Mouse (Mus musculus) adrenal gland, adult 18-20 months (tissue): ENCODE results near the gene Dscaml1. TPM values are rescaled to one million over a fixed set of nuclear protein-coding genes. Genes with fewer than 3 reads are reported as not detected.

Source experiments
- DNase-seq, 2 experiments: peaks; one replicate each; pipeline ENCODE4 v3.0.0; 2021 to 2022; ENCODE audit warnings: low spot score in 2 of 2
- total RNA-seq, 2 experiments: library from RNA; stranded (reverse); gene quantifications; 1 replicate in 1 of 2; 2 replicates in 1 of 2; pipeline ENCODE4 v1.2.3; 2021

The Dscaml1 gene
- total RNA-seq, 2 experiments from 2014 or later: 0.53 to 1.3 TPM

DNA sequence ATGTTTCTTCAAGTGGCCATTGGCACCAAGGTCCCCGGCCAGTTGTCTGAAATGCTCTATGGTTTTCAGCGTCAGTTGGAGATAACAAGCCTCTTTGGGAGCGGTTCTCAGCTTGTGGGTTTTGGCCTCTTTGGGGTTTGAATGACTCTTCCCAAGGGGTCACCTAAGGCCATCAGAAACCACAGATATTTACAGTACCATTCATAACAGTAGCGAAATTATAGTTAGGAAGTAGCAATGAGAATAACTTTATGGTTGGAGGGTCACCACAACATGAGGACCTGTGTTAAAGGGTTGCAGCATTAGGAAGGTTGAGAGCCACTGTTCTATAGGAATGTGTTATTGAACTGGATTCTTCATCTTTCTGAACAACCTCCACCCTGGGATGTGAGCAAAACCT lies 24.9 kb downstream of the Dscaml1 start:
- DNase-seq: no peak

DNA sequence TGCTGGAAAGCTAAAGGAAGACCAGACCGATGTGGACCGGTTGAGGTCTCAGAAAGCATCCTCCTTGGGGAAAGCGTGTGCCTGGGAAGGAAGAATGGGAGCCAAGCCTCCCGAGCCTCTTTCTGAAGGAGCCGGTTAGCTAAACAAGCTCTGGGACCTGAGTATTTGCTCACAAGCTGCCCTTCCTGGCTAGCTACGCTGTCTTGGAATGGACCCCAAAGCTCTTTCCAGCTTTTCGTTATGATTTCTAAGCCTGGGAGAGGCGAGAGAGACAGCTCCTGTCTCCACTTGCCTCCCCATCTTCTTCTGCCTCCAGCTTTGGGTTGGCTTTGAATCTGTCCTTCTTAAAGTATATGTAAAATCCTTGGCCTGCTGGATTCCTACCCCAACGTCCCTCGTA lies 27.6 kb downstream of the Dscaml1 start:
- no peak for DNase-seq

DNA sequence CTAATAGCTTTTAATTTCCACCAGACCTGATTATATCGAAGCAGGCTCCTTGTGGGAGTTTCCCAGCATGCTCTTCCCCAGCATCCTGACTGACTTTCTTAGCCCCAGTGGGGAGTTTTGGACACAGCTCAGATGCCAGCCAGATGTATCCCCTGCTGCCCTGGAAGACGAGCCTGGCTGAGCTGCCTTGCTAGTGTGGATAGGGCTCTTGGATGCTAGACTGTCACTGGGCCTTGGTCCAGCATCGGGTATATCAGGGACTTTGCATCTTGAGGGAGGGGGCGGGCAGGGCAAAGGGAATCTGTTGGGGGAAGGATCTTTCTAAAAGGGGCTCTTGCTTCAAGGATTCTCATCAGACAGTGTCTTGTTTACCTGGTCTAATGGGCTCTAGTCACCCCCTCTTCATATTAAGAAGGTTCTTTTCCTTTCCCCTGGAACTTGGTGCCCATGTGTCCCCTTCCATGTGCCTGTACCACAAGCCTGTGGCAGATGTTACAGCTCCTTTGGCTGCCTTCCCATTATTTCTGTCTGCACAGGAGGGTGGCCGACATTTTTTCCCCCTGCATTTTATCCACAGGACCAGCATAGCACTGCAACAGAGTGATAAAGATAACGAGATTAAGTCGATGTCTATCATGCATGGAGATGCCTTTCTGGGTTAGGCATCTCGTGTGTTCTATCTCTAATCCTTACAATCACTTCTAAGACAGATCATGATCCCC lies 28.6 kb downstream of the Dscaml1 start:
- no peak for DNase-seq

DNA sequence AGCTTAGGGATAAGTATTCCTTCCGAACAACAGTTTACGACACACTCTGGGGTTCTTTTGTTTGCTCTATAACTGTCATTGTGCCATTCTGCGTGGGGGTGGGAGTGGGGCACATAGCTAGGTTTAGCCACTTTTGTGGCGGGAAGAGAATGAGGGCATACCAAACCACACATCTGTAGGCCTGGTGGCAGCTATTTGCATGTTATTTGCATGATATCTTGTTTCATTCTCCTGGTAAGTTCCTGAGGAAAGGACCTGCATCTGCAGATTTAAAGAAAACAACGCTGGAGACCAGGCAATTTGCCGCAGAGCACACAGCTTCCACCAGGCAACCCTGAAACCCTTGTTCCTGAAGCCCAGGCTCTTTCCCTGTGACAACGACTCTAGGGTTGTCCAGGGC lies 30.8 kb downstream of the Dscaml1 start:
- DNase-seq: no peak

DNA sequence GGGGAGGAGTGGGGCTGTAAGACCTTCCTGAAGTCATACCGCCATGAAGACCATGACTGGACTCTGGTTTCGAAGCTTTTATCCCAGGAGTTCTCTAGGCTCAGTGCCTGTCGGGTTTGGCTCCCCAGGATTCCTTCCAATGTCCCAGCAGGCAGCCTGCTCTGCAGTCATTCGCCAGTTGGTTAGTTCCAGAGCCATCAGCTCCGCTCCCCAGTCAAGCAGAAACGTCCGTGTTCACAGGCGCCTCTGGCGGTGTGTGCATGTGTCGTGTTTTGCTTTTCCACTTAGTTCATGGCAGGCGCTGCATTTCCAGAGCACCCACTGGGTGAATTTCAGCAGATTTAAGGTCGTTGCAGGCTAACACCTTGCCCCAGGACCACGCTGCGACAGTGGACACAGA lies 31.9 kb downstream of the Dscaml1 start:
- no peak for DNase-seq

DNA sequence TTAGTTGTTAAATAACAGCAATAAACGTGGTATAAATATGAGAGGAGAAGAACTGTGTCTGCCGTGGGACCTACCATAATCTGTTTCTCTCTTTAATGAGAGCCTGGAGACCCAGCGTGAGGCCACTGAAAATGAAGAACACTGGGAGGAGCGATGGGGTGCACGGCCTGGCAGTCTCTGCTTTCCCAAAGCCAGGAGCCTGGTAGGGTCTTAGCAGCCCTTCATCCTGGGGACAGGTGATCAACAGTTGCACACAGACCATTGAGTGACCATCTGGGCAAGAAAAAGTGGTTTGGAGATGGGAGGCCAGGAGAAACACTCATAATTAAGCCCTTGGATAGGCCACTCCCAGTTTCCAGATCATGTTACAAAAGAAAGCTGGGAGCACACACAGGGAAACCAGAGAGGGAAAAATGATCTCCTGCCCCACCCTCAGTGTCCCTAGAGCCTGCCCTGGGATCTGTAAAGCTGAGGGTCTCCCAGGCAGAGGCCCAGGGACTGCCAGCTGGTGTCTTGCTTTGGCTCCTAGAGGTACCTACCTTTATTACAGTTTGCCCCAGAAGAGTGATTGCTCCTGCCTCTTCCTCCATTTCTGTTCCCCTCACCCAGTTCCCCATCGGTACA lies 39.1 kb downstream of the Dscaml1 start:
- no peak for DNase-seq

DNA sequence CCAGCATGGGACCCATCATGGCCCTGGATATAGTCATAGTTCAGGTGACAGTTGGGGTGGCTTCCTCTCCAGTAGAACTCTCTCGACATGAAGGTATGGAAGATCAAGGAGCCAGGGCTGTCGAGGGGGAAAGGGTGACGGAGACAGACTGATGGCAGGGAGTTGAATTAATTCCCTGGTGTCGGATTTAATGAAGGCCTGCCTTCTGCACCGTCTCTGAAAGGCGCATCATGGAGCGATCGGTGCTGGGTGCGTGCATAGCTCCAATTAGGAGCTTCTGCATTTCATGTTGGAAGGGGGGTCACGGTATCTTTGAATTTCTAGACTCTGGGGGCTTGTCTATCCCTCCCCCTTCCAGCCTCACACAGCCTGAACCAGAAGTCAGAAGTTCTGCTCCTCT lies 41.8 kb downstream of the Dscaml1 start:
- no peak for DNase-seq

DNA sequence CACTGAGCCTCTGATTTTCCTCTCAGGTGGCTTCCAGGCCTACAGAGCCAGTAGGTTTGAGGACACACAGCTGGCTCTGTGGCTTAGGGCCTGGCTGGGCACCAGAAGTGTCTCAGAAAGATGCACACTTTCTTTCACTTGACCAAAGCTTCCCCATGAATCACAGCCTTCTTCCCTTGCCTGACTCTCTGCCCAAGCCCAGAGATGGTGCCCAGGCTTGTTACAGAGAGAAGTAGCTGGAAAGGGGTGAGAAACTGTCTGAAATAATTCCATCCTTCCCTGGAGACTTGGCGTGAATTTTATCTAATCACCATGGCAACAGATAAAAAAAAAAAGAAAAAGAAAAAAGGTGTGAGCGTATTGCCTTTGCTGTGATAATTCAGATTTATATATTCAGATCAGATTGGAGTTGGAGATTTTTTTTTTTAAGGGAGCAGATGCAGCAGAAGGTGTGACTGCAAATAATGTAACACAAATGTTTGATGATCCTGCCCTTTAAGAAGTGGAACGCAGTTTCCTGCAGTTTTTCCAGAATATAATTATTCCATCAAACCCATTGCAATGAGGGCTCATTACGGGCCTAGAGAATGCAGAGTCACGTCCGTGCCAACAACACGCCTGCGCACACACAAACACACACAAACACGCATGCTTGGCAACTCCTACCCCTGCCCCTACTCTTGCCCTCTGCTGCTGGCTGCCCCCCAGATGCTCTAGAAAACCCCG lies 44.5 kb downstream of the Dscaml1 start:
- DNase-seq: no peak

DNA sequence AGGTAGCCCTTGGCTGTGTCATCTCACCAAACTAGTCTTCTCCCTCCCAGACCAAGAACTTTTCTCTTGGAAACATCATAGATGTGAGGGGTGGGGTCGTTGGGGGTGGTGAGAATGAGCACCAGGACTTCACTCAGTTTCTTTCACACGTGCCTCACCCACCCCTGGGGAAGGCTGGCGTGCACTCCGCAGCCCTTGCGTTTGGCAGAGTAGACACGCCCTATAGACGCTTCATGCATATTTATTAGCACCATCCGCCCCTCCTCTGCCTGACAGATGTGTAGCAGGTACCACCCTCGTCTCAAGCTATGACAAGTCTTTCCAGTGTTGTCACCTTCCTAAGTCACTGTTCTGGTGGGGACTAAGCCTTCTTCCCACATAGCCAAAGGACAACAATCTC lies 45.3 kb downstream of the Dscaml1 start:
- no peak for DNase-seq

DNA sequence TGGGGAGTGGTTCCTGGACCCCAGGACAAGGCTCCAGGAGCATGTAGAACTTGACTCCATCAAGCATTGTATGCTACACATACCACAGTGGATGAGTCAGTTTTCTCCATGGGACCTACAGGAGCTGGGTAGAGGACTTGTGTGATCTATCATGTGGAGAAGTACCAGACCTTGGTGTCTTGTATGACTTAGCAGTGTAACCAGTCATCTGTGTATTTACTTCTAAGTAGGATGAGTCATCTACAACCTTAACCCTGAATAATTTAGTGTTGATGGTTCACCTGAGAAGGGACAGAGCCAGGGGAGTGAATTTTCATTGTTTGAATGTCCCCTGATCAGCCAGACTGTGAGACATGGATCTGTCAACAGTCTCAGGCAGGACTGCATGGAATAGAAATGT lies 48.4 kb downstream of the Dscaml1 start:
- no peak for DNase-seq

DNA sequence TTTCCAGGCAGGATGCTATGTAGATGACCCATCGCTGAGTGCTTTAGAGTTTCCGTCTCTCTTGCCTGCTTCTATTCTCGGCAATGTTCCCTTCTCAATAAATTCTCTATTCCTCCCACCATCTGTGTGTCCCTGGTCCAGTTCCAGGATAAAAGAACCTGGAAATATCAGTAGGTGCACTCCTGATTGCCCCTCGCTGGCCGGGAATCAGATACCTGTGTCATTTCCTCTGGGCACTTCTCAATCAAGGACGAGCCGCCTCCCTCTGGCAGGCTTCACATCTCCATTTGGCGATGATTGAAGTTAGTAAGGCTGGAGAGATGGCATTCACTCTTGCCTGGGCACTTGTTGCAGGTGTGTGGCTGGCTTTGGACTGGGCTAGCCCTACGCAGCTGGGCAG lies 54.5 kb downstream of the Dscaml1 start:
- no peak for DNase-seq

DNA sequence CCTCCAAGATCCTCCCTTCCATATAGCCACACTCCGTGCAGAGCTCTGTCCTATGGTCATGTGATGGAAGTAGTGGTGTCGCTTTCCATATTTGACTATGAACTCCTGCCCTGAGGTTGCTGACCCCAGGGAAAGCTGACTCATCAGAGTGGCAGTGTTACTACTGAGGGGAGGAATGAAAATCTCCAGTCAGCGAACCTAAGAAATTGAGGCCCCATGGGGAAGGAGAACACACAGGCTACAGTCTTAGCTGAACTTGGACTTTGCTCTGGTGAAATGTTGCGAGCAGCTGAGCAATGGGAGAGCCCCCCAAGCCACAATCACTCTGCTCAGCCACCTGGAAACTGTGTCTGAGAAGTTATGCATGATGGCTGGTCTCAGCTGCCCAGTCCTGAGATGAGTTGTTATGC lies 60.2 kb downstream of the Dscaml1 start:
- DNase-seq: no peak

DNA sequence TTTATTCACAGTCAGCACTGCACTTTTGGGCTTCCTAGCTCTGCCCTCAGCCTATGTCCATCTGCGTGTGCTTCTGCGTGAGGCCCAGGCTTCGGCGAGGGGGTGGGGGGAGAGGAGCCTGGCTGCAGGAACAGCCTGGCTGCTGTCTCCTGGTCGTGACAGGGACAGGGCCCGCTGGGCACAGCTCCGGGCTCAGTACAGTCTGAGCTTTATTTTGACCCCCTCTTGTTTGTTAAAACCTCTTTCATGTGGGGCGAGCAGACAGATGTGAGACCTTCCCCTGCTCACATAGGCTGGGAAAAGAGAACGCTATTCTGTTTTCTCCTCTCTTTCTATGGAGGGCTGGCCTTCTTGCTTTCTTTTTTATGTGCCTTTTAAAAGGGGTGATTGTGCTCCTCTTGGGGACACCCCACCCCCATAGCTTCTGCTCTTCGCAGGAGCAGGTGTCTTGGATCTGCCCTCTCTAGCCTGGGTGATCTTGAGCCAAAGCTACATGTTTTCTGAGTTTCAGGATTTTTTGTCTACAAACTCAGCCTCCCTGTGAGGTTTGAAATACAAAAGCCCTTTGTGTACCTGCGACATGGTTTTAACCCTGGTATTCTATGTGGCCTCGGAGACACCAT lies 60.9 kb downstream of the Dscaml1 start:
- DNase-seq: no peak

DNA sequence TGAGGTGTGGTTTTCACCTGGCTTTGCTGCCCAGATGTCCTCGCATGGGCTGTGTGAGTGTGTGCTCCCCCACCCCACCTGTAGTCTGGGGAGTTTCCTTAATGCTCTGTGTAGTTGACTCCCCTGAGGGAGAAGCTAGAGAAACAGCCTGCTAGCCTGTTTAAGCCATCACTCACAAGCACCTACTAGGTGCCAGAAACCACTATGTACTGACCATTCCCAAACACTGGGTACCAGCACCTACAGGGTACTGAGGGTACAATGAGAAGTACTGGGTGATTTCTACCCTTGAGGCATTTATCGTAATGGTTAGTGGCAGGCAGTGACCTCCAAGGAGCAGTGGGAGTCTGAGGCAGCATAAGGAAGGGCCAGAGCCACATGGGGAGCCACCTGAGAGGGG lies 64.5 kb downstream of the Dscaml1 start:
- no peak for DNase-seq

DNA sequence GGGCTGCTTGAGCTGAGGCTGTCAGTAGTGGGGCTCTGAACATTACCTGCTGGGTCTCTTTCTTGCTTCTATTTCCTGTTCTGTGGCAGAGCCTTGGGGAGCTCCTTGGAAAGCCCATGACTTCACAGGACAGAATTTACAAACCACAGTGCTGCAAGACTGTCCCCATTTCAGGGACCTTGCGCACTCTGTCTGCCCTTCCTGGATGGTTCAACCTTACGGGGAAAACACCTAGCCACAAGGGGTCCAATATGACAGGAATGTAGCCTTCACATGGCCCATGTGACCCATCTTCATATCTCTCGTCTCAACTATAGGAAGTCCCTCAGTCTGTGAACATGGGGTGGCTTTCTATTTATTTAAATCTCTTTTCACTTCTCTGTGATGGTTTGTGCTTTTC lies 68.5 kb downstream of the Dscaml1 start:
- DNase-seq: no peak

DNA sequence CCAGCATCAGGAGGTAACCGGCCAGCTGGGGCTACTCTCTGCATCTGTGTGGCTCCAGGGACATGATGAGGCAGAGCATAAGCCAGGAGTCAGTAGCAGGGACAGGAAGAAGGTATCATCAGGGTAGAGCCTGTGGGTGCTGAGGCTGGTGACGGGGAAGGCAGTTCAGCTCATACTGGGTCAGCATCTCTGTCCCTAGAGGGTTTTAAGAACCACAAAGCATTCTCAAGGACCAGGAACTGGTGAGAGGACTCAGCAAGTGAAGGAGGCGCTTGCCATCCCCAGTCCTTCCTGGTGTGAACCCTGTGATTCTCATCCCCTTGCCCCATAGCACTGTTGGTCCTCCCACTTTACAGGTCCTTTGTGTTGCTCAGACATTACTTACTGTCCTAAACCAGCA lies 69.9 kb downstream of the Dscaml1 start:
- DNase-seq: no peak

DNA sequence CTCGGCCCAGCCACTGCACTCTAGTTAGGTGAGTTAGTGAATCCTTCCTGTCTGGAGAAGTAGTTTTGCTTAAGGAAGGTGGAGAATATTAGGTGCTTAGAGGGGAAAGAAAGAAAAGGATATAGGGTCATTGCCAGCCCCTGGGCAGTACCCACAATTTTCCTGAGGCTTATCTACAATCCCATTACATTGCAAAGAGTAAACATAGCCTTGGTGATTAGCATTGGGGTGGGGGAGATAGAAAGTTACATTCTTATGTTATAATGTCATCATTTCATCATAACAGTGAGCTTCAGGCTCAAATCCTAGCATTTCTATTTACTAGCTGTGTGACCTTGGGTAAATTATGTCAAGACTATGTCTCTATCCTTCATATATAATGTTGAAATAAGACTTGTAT lies 70.5 kb downstream of the Dscaml1 start:
- DNase-seq: no peak

DNA sequence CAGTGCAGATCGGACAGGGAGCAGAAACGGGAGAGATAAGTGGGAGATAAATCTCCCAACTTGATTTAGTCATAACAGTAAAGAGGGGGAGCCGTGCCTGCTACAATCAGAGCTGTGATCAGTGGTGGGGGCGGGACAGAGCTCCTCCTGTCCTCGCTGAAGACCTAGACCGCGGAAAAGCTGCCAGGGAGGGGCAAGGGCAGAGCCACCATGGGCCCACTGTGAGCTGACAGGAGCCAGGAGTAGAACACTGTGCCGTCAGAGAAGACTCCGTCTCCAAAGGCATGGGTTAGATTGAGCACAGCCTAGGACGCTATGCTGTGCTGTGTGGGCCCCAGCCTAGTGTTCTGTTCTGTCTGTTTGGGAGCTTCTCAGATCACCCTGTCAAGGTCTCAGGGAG lies 72.8 kb downstream of the Dscaml1 start:
- DNase-seq: no peak

DNA sequence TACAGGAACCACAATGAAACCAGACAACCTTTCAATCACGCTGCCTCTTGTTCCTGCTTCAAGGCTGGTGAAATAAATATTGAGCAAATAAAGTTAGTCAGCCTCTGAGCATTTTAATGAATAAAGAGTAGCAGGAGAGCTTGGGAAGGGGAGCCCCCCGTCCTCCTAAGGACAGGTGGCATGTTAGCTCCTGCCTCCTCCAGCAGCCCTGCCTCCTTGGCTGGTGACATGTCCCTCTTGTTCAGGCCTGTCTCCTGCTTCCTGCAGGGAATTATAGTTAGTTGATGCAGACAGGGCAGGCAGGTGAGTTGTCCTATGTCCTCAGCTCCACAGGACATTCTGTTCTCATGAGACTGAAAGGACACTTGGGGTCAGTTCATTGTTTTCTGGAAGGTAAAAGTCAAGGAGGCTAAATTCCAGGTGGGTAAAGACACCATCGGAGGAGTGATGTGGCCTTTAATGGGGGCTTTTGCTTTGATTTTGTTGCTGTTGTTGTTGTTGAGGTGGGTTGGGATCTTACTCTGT lies 73.7 kb downstream of the Dscaml1 start:
- no peak for DNase-seq

DNA sequence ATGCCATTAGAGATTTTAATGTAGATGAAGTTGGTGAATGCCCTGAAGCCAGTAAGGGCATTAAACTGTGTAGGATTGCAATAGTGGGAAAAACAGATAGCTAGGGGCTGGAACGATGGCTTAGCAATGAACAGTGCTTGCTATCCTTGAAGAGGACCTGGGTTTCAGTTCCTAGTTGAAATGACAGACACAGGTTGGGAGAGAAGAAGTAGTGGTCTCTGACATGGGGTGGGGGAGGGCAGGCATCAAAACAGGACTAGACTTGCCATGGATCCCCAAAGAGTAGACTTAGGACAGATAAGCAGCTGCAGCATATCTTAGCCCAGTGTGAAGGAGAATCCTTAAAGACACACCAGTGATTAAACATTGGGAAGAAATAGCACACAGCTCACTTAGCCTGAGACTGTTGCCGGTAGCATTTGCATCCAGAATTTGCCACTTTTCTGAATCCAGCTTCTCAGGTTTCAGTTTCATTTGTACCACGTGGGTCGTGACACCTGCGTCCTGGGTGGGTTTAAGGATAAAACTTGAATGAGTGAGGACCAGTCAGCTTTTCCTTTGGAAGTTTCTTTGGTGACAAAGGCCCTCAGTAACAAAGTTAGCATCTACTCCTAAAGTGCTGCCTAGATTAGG lies 75.0 kb downstream of the Dscaml1 start:
- DNase-seq: no peak

DNA sequence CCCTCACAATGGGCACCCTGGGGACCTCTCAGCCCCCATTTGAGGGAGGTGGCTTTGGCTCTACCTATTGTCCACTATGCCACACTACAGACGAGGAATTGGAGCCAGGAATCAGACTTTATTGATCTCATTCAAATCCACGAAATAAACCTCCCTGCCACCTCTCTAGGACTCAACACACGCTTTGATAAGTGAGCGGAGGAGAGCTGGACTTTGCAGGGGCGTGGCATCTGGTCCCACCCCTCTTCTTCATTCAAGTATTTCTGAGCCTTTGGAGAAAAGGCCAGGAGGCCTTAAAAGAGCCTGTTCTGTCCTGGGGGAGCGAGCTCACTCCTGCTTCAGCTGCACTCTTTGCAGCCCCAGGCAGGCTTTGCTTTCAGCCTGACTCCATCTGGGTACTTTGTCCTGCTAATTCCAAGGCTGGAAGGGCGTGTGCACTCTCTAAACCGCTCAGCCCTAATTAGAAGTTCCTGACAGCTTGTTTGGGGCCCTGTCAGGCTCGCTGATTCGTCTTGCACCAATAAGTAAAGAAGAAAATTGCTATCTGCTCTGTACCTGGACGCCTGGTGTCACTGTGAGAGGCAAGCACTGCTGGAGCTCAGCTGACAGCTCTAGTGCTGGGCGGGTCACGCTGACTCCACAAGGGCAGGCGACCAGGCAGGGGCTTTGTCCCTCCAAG lies 75.7 kb downstream of the Dscaml1 start:
- DNase-seq: no peak
